Mouse (Mus musculus): ENCODE results near the gene Was.

DNA sequence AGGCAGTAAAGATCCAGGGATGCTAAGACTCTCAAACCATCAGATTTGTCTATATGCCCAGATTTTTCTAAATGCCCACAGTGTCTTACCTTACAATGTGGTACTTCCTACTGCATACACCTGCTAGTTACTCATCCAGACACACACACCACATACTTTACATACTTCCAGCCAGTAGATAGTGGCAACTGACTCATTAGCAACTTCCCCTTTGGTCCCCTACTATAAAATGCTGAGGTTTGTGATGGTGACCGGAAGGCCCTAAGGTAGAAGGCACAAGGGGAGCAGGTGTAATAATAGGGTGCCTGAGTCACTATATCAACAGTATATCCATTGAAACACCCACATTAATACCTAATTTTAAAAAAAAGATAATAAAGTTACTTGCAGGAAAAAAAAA lies 21.1 kb downstream of the Was start:
- no peak for TF ChIP-seq POLR2A (IDR thresholded peaks at IDR 0.05; ENCODE audit: low read depth, low read length)
- no peak for TF ChIP-seq CTCF (IDR thresholded peaks at IDR 0.05; ENCODE audit: extremely low read depth, insufficient read depth, insufficient read length, insufficient replicate concordance)
